ENCODE assay signal across 10 mouse cellular contexts in the genomic region with DNA sequence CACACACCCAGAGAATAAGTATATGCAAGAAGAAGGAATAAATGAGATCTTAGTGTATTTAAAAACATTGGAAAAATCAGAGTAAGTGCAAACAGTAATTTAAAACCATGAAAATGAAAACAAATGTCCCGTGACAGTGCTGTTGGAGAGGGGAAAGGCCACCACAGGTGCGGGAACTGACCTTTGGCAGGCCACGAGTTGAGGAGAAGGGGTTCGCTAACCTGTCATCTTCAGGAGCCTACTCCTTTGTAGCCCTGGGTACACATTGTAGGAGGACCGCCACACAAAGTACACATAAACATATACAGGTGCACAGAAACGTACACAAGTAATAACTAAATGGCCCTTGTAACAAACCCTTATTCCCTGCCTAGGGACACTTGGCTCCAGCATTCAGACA.
"Had no signal": no experiment of that assay in that cellular context is flagged by ENCODE, and none has a peak within 500 bp of the region (broad histone marks: within the 10 kb centered on the region; RNA-seq: fewer than 3 reads in every experiment).

No protein-coding gene starts in this region.

- DNase-seq: kidney, adult 9 months; lung, adult 18-20 months; right cerebral cortex, postnatal 14 days; thymus, adult 2 months; thymus, postnatal 25 days had no signal

- H3K4me3 ChIP-seq: left cerebral cortex, adult 2 months; limb, embryonic 10.5 days; midbrain, embryonic 12.5 days; stomach, embryonic 15.5 days had no signal

- H3K9me3 ChIP-seq: limb, embryonic 10.5 days; midbrain, embryonic 12.5 days; stomach, embryonic 15.5 days had no signal

- H3K27me3 ChIP-seq: midbrain, embryonic 12.5 days; stomach, embryonic 15.5 days had no signal

- H3K9ac ChIP-seq: hindbrain, embryonic 14.5 days; midbrain, embryonic 12.5 days; stomach, embryonic 15.5 days had no signal

- H3K36me3 ChIP-seq: limb, embryonic 10.5 days; stomach, embryonic 15.5 days had no signal

- H3K27ac ChIP-seq: hindbrain, embryonic 14.5 days; left cerebral cortex, adult 2 months; limb, embryonic 10.5 days; midbrain, embryonic 12.5 days; stomach, embryonic 15.5 days had no signal

- H3K4me2 ChIP-seq: hindbrain, embryonic 14.5 days; midbrain, embryonic 12.5 days; stomach, embryonic 15.5 days had no signal
